Mouse (Mus musculus): Measurements from ENCODE around the gene Gm26897.
A peak's percentile ranks its signal among the peaks of the same experiment; 100 is the strongest.

Gene Gm26897

DNA sequence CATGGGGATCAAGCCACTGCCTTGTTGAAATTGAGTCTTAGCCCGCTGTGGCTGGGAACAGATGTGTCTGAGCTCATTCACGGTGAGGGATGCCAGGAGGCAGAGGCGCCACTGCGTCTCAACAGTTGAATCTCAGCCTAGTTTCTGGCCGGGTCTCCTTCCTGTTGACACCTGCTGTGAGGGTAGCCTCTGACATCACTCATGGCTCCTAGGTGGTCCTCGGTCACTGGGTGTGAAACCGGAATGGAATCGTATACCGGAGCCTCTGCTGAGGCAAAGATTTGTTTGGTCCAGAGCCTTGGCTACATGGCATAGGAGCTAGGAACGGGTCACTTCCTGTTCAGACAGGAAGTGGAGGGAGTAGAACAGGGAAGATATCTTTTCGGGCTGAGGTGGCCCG, at the start of gene Gm26897:
Gene Gm26897, plus strand, starts transcription at position 74 of the 400 bp plus-strand sequence.
- DNase-seq (ENCODE audit: low spot score) = no peak

DNA sequence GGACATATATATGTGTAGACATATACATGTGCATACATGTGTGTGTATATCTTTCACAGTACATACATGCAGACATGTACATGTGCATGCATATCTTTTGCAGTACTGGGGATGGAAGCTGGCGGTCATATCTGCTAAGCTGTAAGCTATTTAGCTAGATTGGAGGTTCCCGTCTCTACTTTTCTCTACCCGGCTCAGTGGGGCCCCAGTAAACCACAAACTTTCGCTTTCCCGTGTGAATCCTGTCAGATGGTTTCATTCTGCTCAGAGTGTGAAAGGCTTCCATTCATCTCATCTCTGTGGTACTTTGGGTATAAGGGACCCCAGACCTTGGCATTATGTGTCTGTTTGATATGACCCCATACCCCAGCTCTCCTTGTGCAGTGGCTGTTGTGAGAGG, 46.4 kb upstream of the Gm26897 start:
- DNase-seq (ENCODE audit: low spot score) = no peak

DNA sequence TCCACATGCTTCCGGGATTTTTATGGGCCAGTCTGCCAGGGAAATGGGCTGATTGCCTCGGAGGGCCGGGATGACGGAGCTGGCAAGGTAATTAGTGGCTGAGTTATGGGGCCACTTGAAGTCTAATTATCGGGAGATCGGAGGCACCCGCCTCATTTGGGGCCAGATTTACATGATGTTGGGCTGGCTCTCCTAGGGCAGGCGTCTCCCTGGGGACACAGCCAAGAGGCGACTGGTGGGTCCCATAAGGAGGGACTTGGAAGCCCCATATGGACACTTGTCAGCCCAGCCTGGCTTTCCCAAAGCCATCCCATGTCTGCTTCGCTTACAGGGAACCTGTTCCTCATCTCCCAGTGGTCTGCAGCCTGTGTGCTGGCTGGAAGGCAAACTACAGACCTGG, 45.1 kb upstream of the Gm26897 start:
- DNase-seq (ENCODE audit: low spot score) = no peak

DNA sequence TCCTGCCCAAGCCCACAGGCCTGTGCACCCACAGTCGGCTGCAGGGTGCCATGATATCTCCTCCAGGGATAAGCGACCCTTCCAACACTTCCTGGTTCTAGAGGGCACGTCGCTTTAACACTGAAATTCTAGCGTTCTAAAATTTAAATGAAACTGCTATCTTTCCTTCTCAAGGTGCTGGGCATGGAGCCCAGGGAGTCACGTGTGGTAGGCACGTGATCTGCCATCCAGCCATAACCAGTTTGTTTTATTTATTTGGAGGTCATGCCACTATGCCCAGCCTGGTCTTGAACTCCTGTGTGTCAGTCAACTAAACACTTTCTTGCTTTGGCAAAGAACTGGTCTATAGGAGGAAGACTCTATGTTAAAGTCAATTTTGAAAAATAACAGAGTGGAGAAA, 35.7 kb upstream of the Gm26897 start:
- DNase-seq (ENCODE audit: low spot score) = no peak

DNA sequence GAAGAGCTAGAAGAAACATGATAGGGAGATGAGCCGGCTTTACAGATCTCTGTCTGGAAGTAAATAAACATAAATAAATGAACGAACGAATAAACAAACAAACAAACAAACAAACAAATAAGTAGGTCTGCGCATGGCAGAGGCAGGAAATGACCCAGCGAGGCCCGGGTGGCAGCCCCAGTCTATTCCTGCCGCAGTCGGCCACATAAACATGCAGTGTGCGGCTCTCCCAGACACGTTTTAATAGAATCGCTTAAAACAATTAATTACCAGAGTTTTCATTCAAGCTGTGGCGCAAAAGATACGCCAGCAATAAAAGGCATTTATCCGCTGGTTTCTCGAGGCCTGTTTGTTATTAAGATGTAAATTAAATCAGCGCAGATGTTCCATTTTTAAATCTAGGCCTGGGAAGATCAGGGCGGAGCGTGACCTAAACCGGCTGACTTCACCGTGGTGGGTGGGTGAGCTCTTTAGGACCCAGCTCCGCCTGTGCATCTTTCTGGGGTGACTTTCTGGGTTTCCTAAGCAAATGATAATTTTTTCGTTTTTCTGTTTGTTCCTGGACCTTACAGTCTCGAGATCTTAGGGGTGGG, 33.9 kb upstream of the Gm26897 start:
- no peak for DNase-seq (ENCODE audit: low spot score)

DNA sequence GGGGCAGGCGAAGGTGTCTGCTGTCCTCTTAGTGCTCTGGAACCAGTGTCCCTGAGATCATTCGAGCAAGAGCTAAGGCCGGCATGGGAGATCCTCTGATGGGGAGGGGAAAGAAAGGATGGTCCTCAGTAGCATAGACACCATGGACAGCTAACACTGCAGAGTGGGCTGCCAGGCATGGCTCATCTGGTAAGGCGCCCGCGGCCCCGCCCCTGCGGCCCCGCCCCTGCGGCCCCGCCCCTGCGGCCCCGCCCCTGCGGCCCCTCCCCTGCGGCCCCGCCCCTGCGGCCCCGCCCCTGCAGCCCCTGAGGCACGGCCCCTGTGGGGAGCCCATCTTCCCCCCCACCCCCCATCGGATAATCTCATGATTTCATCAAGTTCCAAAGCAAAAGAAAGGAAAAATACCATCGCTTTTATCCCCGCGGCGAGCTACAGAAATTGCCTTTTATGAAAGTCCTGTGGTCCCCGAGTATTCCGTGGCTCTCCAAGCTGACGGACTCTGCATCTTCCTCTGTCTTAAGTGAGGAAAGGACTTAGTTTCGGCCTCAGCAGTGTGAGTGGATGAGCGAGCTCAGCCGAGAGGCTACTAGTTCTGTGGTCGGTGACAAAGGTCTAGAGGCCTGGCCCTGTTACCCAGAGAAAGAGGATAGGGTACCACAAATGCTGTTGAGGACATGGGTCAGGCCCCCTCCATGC, 31.9 kb upstream of the Gm26897 start:
- DNase-seq (ENCODE audit: low spot score) = no peak

DNA sequence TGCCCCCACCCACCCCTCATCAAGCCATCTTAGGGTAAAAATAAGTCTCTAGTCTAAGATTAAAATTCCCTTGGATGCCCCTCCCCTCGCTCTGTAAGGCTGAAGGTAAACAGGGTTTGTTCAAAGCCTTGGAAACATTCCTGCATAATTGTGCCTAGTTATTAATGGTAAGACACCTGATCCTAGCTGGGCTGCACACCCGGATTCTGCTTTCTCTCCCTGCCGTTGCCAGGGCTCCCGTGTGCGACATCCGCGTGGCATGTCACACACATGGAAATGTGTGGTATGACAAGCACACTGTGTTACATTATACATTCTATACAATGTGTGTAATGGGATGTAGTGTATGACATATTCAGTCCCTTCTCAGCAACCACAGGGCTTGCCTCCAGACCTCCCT, 30.1 kb upstream of the Gm26897 start:
- no peak for DNase-seq (ENCODE audit: low spot score)

DNA sequence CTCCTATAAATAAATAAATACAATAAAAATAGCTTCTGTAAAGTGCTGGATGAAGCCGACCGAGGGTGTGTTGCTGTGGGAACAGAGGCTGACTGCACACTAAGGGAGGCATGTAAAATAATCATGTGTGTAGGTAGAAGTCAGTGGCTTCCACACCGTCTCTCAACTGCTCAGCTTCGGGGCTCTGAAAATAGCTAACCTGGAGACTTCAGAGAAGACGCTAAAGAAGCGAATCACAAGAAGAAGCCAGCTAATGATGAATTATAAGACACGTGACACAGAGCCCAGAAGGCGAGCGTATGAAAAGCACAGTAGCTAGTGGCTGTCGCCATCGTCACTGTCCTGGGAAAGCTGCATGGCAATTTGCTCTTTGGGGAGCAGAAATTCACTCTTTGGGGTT, 29.4 kb upstream of the Gm26897 start:
- DNase-seq (ENCODE audit: low spot score) = no peak

DNA sequence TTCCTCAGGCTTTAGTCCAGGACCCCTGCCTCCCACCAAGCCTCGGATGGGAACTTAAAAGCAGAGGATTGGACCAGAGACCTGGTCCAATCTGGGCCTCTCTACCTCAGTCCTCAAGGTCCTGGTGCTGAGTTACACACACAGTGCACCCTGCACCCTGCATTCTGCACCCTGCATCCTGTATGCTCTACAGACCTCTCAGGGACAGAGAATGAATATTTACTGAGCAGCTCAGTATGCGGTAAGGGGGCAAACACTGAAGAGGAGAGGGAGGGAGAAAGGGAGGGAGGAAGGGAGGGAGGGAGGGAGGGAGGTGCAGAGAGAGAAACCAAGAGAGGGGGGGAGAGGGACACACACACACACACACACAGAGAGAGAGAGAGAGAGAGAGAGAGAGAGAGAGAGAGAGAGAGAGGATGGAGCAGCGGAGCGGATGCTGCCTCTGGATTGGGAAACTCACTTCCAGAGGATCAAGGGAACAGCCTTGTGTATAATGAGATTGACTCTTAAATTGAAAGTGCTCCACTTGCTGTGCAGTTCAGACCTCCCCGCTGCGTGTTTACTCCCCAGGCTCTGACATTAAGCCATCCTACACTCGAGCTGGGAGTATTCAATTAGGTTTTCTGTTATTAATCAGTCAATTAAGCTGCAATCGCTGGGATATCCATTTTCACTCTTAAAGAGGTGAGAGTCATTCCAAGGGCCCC, 24.4 kb upstream of the Gm26897 start:
- DNase-seq (ENCODE audit: low spot score) = no peak

DNA sequence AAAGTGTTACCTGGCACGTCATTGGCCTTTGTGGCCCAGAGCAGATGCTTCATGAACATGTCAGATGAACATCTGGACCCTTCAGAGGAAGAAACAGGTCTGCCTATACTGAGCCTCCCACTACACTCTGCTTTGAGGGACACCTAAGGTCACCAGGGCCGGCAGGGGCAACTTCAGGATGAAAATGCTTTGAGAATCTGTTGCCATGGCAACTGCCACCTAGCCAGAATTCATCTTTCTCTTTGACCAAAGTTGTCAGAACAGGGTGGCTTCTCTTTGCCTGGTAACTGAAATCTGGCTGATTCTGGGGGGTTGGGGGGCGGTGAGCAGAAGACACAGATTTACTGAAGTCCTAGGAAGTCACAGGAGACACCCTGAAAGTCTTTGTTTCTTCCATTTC, 14.7 kb upstream of the Gm26897 start:
- DNase-seq (ENCODE audit: low spot score) = no peak

DNA sequence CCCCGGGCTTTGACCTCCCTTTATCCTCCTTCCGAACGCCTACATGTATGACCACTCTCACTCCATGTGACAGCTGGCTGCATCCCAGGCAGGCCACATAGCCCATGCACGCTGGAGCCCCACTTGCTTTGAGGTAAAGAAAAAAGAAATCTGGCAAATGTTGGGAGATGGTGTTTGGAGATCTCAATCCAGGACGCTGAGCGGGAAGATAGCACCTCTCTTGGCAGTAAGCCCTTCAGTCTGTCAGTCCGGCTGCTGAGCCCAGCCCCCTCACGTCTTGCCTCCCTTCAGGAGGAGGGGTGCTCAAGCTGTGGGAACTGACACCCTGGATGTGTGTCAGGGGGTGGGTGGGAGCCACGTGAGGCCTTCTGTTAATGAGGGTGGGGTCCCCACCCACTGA, 13.0 kb upstream of the Gm26897 start:
- DNase-seq (ENCODE audit: low spot score) = no peak

DNA sequence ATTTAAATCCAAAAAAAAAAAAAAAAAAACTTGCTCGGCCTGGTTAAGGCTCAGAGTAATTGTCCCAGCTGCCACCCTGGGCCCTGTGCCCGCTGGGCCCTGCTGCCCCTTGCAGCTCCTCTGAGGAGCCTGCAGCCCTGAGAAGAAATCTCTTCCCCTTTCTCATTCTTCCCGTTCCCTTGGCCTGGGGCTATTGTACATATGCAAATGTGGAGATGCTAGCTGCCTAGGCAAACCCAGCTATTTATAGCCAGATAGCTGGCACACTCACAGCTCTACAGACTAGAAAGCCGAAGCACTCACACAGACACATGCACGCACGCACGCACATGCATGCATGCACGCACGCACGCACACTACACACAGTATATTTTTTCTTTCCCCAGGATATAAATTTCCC, 9.0 kb upstream of the Gm26897 start:
- peak; percentile 42 for DNase-seq (ENCODE audit: low spot score)

DNA sequence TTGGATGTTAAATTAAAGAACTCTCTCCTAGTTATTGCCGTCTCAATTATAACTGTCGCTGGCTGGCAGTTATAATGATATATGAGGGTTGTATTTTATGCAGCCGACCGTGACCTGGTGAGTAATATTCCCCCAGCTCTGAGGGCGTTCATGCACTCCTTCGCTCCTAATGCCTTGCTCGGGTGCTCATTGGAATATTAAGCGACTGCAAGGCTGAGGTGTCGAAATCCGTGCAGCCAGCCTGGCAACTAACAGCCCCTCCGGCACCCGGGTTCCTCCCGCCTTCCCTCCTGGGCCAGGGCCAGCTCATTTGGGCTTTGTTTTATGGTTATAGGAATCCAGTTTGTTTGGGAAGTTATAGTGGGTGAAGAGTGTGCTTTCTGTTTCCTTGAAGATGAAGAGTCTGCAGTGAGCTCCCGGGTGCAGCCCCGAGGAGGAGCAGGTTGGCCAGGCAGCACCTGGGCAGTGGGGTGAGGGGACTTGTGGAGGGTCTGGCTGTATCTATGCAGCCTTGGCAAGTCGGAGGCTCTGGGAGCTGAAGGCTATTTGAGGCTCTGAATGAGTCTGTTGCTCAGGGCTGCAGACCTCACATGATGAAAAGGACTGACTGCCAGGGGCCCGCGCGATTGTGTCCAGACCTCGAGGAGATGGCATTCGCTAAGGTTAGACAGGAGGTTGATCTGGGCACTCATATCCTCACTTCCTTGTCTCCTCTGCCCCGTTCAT, 8.4 kb upstream of the Gm26897 start:
- DNase-seq (ENCODE audit: low spot score) = no peak

DNA sequence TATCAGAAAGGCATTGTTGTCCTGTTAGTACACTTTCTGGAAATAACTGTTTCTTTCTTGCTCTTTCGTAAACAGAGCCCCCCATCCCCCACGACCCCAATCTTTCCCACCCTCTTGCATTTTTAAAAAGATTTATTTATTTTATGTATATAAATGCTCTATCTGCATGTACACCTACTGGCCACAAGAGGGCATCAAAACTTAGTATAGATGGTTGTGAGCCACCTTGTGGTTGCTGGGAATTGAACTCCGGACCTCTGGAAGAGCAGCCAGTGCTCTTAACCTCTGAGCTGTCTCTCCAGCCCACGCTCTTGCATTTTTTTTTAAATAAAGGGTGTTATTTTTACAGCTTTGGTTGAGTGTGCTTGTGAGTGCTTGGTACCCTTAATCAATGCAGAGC, 5.3 kb upstream of the Gm26897 start:
- DNase-seq (ENCODE audit: low spot score) = no peak

DNA sequence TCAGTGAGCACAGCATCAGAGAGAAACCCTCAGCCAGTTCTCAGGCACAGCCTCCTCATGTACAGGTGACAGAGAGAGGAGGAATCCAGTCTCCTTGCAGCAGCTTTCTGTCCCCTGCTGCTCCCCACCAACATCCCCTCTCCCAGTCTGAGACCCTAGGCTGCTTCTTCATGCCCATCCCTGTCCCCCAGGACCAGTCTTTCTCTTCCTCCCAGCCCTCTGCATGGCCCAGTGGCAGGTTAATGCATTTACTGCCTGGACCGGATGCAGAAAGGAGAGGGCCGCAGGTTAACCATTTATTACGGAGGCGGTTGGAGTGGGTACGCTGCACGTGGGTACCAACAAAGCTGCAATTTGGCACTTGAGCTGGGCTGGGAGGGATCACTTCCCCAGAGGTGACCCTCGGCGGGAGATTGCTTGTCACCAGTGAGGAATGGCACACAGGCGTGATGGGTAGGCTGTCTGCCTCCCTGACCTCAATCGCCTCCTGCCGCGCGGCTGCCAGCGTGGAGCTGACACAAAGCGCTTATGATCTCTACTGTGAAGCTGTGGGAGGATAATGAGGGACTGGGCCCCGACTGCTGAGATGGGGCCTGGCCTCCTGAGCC, 3.1 kb upstream of the Gm26897 start:
- no peak for DNase-seq (ENCODE audit: low spot score)

DNA sequence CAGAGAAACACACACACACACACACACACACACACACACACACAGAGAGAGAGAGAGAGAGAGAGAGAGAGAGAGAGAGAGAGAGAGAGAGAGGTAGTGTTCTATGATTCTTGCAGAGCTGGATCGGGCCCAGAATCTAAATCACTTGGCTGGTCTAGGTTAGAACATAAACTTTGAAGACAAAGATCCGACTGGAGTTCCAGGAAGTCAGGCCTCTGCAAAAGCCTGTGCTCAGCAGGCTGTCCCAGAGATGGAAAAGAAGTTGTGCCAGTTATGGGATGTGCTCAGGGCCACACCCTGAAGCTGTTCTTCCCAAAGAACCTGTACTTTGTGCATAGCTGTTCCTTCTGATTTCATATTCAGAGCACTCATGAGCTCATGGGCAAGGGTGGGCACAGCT, 1.5 kb upstream of the Gm26897 start:
- no peak for DNase-seq (ENCODE audit: low spot score)

DNA sequence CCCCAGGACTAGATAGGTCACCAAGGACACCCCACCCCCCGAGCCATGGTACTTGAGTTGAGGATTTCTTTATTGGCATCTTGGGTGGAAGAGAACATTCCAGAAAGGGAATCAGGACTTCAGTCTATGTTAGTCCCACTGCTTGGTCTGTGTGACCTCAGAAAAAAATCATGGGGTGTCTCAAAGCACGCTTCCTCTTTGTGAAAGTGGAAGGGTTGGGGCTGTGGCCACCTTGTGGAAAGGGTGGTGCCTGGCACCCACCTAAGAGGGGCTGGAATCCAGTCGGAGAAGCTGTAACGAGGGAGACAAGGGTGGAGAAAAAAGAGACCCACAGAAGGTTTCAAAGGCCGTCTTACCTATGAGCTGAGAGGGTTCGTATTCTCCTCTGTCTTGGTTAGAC, 5.8 kb downstream of the Gm26897 start:
- DNase-seq (ENCODE audit: low spot score) = no peak

DNA sequence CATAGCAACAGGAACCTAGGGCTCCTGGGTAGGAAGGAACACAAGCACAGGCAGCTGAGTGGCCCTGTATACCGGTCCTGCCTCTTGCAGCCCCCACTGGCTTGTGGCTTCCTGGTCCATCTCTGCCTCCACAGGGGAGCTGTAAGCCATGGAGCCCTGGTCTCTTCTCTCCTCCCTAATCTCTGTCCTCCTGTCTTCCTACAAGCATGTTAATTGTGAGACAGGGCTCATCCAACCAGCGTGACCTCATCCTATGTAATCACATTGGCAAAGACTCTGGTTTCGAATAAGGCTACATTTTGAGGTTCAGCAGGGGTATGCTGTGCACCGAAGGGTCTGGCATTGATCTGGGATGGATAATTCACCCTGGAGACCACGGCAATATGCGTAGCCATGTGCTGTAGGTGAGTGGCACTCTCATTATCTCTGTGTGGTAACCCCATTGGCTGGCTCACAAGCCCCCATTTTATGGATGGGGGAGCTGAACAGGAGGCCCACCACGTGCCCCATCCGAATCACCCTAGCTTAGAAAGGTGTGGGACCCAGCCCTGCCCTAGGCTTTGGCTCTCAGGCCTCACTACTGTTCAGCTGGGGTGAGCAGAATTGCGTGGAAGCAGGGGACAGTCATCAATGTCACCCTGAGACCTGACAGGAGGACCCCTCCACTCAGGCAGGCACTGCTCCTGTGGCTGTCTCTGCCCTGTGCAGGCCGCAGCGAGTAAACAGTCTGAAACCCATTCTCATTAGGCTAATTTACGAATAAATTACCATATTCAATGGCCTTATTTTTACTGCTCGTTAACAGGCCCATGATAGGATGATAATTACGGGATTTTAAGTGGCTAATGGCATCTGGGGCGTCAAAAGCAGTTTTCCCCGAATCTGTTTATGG, 6.9 kb downstream of the Gm26897 start:
- DNase-seq (ENCODE audit: low spot score) = no peak

DNA sequence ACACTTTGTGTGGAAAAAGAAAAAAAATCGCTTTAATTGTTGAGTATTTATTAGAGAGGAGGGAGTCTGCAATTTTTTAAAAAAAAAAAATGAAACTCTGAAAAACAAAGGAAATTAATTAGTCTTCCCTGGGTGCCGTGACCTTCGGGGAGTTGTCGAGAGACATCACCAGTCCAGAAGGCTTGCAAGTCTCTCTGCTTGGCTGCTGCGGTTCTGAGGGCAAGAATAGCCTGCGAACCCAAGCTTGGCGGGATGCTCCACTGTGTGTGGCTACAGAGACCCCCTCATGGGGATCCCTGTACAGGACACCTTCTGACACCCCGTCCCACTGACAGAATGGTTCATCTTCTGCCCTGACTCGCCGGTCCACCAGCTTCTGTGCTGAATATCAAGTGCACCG, 7.6 kb downstream of the Gm26897 start:
- DNase-seq (ENCODE audit: low spot score) = no peak

DNA sequence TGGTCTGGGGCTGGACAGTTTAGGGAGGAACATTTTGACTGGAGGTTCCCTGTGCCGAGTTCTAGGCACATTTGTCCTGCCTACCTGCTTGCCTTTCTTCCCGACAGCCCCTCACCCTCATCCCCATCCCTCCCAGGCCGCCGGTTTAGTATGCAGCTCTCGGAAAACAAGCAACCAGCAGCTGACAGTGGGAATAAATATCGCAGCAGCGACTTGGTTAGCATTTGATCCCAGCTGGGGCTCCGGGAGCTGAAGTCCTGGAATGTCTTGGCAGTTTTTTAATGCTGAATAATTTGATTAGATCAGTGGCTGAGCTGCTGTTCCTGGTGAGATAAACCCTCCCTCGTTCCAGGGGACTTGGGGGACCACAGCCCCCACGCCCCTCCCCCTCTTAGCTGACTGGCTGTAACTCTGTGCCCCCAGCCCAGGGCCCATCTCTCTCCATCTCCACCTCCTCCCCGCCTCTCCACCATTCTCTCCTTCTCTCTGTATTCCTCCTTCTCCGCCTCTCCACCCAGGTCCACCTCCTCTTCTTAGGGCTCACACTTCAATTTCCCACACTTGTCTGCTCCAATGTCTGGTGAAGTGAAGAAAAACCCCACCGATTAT, 8.7 kb downstream of the Gm26897 start:
- no peak for DNase-seq (ENCODE audit: low spot score)

DNA sequence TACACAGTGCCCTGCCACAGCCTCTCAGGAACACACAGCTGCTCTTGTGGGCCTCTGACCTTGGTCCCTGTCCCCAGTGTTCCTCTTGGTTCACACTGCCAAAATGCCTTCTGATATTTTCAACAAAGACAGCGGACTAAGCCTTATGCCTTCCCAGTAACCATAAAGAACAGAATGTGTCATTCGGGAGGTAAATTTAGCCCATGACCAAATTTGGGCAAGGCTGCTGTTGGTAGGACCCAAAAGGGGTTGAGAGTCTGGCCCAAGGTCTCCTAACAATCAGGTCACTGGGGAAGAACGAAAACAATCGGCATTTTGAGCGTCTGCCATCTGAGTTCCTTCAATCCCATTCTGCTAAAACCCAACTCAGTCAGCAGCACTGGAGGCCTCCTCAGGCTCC, 15.9 kb downstream of the Gm26897 start:
- DNase-seq (ENCODE audit: low spot score) = no peak
